Mouse (Mus musculus) right cerebral cortex, postnatal 10 days (tissue): ENCODE results near the gene Ostm1.

Experiments
- DNase-seq, 2 experiments: peaks; one replicate each; pipeline ENCODE4 v3.0.0; 2021; ENCODE audit warnings: low spot score in 2 of 2

Ostm1 gene

GRCm38 (mm10) chr10:42625907-42626306 is 42.3 kb downstream of the Ostm1 start:
- no peak for DNase-seq

- DNase-seq, result peak in 1 of 2 experiments; percentile 35
Measured at GRCm38 (mm10) chr10:42630596-42631355, 47.2 kb downstream of the Ostm1 start.

- DNase-seq, result no peak
Measured at GRCm38 (mm10) chr10:42631754-42632452, 48.3 kb downstream of the Ostm1 start.

- peak in 1 of 2 experiments; percentile 31 for DNase-seq
Measured at GRCm38 (mm10) chr10:42632453-42633360, 49.1 kb downstream of the Ostm1 start.

GRCm38 (mm10) chr10:42633361-42634121 is 49.9 kb downstream of the Ostm1 start:
- DNase-seq, result no peak

GRCm38 (mm10) chr10:42634122-42634720 is 50.6 kb downstream of the Ostm1 start:
- DNase-seq, result no peak

- no peak for DNase-seq
Measured at GRCm38 (mm10) chr10:42635046-42635445, 51.4 kb downstream of the Ostm1 start.

- DNase-seq, result peak in 1 of 2 experiments; percentile 34
Measured at GRCm38 (mm10) chr10:42635566-42636359, 52.1 kb downstream of the Ostm1 start.

GRCm38 (mm10) chr10:42636360-42637182 is 52.9 kb downstream of the Ostm1 start:
- no peak for DNase-seq

GRCm38 (mm10) chr10:42637183-42637788 is 53.7 kb downstream of the Ostm1 start:
- DNase-seq, result peak in 1 of 2 experiments; percentile 57

GRCm38 (mm10) chr10:42639856-42640255 is 56.2 kb downstream of the Ostm1 start:
- DNase-seq, result no peak

- DNase-seq, result no peak
Measured at GRCm38 (mm10) chr10:42643638-42644037, 60.0 kb downstream of the Ostm1 start.

GRCm38 (mm10) chr10:42646340-42646739 is 62.7 kb downstream of the Ostm1 start:
- DNase-seq, result no peak

- DNase-seq, result no peak
Measured at GRCm38 (mm10) chr10:42661916-42662315, 78.3 kb downstream of the Ostm1 start.

GRCm38 (mm10) chr10:42669970-42670369 is 86.3 kb downstream of the Ostm1 start:
- DNase-seq, result no peak

GRCm38 (mm10) chr10:42672798-42673197 is 89.2 kb downstream of the Ostm1 start:
- DNase-seq, result no peak

GRCm38 (mm10) chr10:42675571-42675970 is 91.9 kb downstream of the Ostm1 start:
- DNase-seq, result no peak

GRCm38 (mm10) chr10:42678331-42678730 is 94.7 kb downstream of the Ostm1 start:
- DNase-seq, result no peak
